Mouse (Mus musculus) neural tube, embryonic 12.5 days (tissue): ENCODE data around the gene Taf9b. TPM values are rescaled to one million over a fixed set of nuclear protein-coding genes. Genes with fewer than 3 reads are reported as not detected.
A peak's percentile ranks its signal among the peaks of the same experiment; 100 is the strongest.

Experiments
- ATAC-seq: fragments of 200-750 bp; cut with Nextera tagmentation; 2 replicates; pipeline ENCODE4 v1.8.0; 2017; ENCODE audit warnings: low read depth, mild to moderate bottlenecking, moderate TSS enrichment, moderate library complexity; ENCODE audit not compliant: low FRiP score
- H3K27ac ChIP-seq: fragments of 300-500 bp; sonication (generic); 2 replicates; pipeline ENCODE4 v1.5.1; 2016
- H3K27me3 ChIP-seq: fragments of 300-500 bp; sonication (generic); replicated peaks from 2 replicates; pipeline ENCODE4 v1.6.1; 2016; ENCODE audit warnings: mild to moderate bottlenecking
- H3K36me3 ChIP-seq: fragments of 300-500 bp; sonication (generic); 2 replicates; pipeline ENCODE4 v1.6.1; 2016; ENCODE audit warnings: mild to moderate bottlenecking
- H3K4me1 ChIP-seq: fragments of 300-500 bp; sonication (generic); 2 replicates; pipeline ENCODE4 v1.6.1; 2016
- H3K4me2 ChIP-seq: fragments of 300-500 bp; sonication (generic); replicated peaks from 2 replicates; pipeline ENCODE4 v1.6.1; 2016; ENCODE audit warnings: mild to moderate bottlenecking
- H3K4me3 ChIP-seq: fragments of 300-500 bp; sonication (generic); 2 replicates; pipeline ENCODE4 v1.5.1; 2016
- H3K9ac ChIP-seq: fragments of 300-500 bp; sonication (generic); 2 replicates; pipeline ENCODE4 v1.6.1; 2016; ENCODE audit warnings: mild to moderate bottlenecking
- H3K9me3 ChIP-seq: fragments of 300-500 bp; sonication (generic); 2 replicates; pipeline ENCODE4 v1.6.1; 2016; ENCODE audit warnings: mild to moderate bottlenecking
- WGBS: fragments of 180-500 bp; shearing (Covaris S2); methylation state at CpG from one replicate; pipeline ENCODE4 v1.1.7; 2016; 5-methylcytosine and 5-hydroxymethylcytosine counted together
- polyA plus RNA-seq: library from polyadenylated mRNA; unstranded; fragments of >200 nt; fragmentation: Nextera tagmentation; extraction: Ambion mirVana; gene quantifications from 2 replicates; pipeline ENCODE4 v1.2.1, GENCODE M21; 2016

Taf9b gene
- polyA plus RNA-seq, 1 experiment from 2014 or later, result 13.2 TPM

DNA sequence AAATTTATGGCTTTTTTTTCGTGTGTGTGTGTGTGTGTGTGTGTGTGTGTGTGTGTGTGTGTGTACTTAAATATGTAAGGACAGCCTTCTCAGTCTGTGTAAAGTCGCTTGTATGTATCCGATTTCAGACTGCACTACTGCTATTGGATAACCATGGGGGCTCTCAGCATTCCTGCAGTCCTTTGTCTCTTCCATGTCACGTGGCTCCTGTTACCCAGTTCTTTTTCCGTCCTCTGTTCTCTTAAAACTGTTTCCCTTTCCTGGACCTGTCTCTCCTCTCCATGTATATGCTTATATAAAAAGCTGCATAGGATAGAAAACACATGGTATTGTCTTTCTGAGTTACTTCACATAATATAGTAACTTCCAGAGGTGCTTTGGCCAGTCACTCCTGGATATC lies 35.3 kb downstream of the Taf9b start:
- Histone ChIP-seq H3K27me3 (no peaks in the 10 kb centered on the region), H3K4me3 (no peak overlapping the region), H3K4me1 (no peaks in the 10 kb centered on the region; the same call in 1 of the 2 replicates), H3K36me3 (no peaks in the 10 kb centered on the region), H3K27ac (peak overlapping the region; percentile 15; the same call in 1 of the 2 replicates), H3K4me2 (peak overlapping the region; percentile 47), H3K9ac (no peak overlapping the region; the same call in 1 of the 2 replicates), H3K9me3 (no peaks in the 10 kb centered on the region)
- peak; percentile 32 for ATAC-seq
- WGBS, result 1% methylated on average over 5 of the region's 5 CpGs

DNA sequence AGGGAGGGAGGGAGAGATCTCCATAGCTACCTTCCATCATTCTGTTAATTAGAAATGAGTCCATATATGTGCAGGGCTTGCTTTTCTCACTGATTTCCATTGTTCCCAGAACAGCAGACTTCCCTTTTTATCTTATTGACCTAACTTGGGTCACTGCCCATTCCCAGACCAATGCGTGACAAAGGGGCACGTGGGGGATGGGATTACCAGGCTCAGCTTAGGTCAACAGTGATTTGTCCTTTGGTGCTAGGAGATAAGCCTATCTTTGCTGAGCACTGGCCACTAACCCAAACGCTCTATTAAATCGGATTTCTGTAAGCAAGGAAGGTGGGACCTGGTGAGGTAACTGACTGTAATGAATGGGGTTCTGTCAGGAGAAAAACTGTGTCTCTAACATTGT lies 36.7 kb downstream of the Taf9b start:
- WGBS, result 46% methylated on average over 4 of the region's 4 CpGs
- Histone ChIP-seq H3K4me2 (no peak overlapping the region), H3K36me3 (no peaks in the 10 kb centered on the region), H3K4me1 (no peaks in the 10 kb centered on the region; the same call in 1 of the 2 replicates), H3K27ac (no peak overlapping the region), H3K9ac (no peak overlapping the region), H3K27me3 (no peaks in the 10 kb centered on the region), H3K9me3 (no peaks in the 10 kb centered on the region), H3K4me3 (no peak overlapping the region)
- ATAC-seq, result no peak

DNA sequence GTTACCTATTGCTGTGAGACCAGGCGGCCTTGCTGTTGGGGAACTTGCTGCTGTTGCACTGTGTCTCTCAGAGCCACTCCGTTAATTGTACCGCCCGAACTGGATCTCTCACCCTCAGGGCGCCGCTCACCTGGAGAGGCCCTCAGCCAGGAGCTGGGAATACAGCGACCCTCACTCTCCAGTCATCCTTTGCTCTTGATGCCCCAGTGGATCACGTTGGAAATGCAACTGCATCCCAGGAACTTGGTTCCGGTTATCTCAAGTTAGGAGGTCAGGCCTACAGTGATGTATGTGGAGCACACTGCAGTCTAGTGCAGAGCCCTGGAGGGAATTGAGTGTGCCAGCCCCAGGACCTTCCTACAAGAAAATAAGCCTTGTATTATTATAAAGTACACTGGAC lies 44.6 kb downstream of the Taf9b start:
- no peaks in the 10 kb centered on the region for H3K4me1 ChIP-seq
- no peak overlapping the region for H3K4me2 ChIP-seq
- H3K4me3 ChIP-seq, result no peak overlapping the region
- H3K27me3 ChIP-seq, result no peaks in the 10 kb centered on the region
- no peak for ATAC-seq
- no peaks in the 10 kb centered on the region for H3K9me3 ChIP-seq
- no peak overlapping the region for H3K27ac ChIP-seq
- H3K36me3 ChIP-seq, result no peaks in the 10 kb centered on the region
- WGBS, result 55% methylated on average over 9 of the region's 9 CpGs
- H3K9ac ChIP-seq, result no peak overlapping the region

DNA sequence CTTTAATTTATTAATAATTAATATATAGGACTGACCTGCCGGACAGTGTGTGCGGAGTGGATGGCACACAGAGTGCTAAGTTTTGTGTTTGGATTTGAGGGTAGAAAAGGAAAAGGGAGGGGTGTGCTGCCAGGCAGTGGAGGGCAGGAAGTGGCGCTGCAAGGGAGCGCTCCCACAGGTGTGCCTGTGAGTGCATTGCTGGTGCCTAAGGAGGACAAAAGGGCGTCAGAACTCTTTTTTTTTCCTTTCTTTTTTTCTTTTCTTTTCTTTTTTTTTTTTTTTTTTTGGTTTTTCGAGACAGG lies 49.2 kb downstream of the Taf9b start:
- Histone ChIP-seq H3K4me1 (no peaks in the 10 kb centered on the region), H3K4me2 (peak overlapping the region; percentile 49), H3K36me3 (no peaks in the 10 kb centered on the region), H3K9me3 (no peaks in the 10 kb centered on the region), H3K27me3 (no peaks in the 10 kb centered on the region), H3K4me3 (no peak overlapping the region), H3K9ac (no peak overlapping the region), H3K27ac (no peak overlapping the region)
- WGBS, result 72% methylated on average over 5 of the region's 6 CpGs
- peak; percentile 18; the same call in 1 of the 2 replicates for ATAC-seq

DNA sequence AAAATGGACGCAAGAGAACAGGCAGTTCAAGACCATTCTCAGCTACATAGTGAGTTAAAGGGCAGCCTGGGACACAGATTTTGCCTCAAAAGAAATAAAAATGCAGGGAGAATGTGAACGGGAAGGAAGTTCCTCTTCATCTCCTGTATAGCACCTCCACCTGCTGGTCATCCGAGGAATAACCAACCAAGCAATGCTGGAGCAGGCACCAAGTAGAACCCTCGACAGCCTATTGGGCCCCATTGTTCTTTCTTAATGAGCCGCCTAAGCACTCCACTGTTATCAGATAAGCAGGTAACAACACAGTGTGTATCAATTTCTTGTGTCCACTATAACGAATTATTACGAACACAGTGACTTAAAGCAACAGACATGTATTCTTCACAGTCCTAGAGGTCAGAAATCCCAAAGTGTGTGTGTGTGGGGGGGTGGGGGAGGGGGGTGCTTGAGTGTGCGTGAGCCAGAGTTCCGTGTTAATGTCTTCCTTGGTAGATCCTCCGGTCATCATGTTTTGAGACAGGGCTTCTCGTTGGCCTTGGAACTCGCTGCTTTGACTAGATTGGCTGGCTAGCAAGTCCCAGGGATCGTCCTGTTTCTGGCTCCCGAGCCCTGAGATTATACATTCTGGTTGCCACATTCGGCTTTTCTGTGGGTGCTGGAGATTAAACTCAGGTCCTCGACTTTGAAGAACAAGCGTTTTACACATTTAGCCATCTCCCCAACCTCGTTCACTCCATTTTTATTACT lies 49.7 kb downstream of the Taf9b start:
- H3K9ac ChIP-seq, result no peak overlapping the region; the same call in 1 of the 2 replicates

DNA sequence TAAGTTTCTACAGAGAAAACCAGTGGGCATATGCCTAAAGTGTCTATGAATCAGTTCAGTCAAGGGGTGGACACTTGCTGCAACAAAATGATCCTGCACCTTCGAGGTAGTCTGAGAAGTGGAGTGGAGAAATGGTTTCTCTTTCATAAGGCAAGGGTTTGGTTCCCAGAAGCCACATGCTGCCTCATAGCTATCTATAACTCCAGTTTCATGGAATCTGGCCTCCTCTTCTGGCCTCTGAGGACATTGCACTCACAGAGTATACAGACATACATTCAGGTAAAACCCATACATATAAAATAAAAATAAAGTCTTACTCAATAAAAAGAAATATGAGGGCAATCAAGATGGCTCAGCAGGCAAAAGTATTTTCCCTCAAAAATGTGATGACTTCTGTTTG lies 55.9 kb downstream of the Taf9b start:
- H3K36me3 ChIP-seq, result no peaks in the 10 kb centered on the region
- no peak overlapping the region for H3K4me3 ChIP-seq
- H3K27me3 ChIP-seq, result no peaks in the 10 kb centered on the region
- H3K4me2 ChIP-seq, result no peak overlapping the region
- H3K27ac ChIP-seq, result no peak overlapping the region
- no peak overlapping the region for H3K9ac ChIP-seq
- 76% methylated on average over 1 of the region's 1 CpGs for WGBS
- no peaks in the 10 kb centered on the region for H3K4me1 ChIP-seq
- ATAC-seq, result no peak
- no peaks in the 10 kb centered on the region for H3K9me3 ChIP-seq

More for the DNA sequence above, 49.7 kb downstream of the Taf9b start:
- peak; percentile 92 for ATAC-seq
- Histone ChIP-seq H3K27me3 (no peaks in the 10 kb centered on the region), H3K4me3 (peak overlapping the region; percentile 20; the same call in 1 of the 2 replicates), H3K4me1 (no peaks in the 10 kb centered on the region), H3K9me3 (no peaks in the 10 kb centered on the region), H3K36me3 (no peaks in the 10 kb centered on the region), H3K27ac (no peak overlapping the region), H3K4me2 (peak overlapping the region; percentile 49)
- 36% methylated on average over 18 of the region's 18 CpGs for WGBS

DNA sequence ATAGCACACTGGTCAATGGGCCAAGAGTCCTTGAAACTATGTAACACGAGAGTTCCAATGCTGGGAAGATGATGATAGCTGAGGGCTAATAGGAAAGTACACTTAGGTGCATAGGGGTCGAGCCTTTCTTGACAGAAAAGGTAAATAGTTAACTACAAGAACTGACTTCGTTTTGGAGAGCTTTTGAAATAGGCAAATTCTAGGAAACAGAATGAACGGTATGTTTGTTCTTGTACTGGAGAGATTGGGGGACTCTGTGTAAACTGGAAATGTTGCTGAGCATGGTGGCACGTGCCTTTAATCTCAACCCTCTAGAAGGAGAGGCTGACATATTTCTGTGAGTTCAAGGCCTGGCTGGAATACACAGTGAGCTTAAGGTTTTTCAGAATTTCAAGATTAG lies 56.4 kb downstream of the Taf9b start:
- H3K9ac ChIP-seq, result no peak overlapping the region
- no peaks in the 10 kb centered on the region for H3K36me3 ChIP-seq
- no peak overlapping the region for H3K4me2 ChIP-seq
- H3K27me3 ChIP-seq, result no peaks in the 10 kb centered on the region
- no peaks in the 10 kb centered on the region for H3K9me3 ChIP-seq
- no peak for ATAC-seq
- H3K4me3 ChIP-seq, result no peak overlapping the region
- H3K4me1 ChIP-seq, result no peaks in the 10 kb centered on the region
- 81% methylated on average over 5 of the region's 5 CpGs for WGBS
- H3K27ac ChIP-seq, result no peak overlapping the region

DNA sequence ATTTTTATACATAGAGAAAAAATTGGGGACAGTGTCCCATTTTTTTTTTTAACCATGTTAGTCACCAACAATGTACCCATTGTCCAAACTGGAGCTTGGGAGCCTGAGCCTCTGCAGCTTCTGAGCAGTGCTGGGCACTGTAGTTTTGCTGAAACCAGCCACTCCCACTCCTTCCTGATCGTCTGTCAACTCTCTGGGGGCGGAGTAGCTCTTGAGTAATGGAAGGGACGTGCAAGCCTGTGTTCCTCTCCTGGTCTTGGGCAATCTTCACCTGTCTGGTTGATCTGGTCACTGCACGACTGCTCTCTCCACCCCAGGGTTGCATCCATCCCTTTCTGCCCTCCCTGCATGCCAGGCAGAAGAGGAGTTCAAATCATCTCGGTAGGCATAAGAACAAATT lies 57.0 kb downstream of the Taf9b start:
- no peaks in the 10 kb centered on the region for H3K36me3 ChIP-seq

More for the DNA sequence above, 57.0 kb downstream of the Taf9b start:
- H3K4me1 ChIP-seq, result no peaks in the 10 kb centered on the region
- H3K27me3 ChIP-seq, result no peaks in the 10 kb centered on the region
- H3K27ac ChIP-seq, result no peak overlapping the region
- 62% methylated on average over 5 of the region's 5 CpGs for WGBS
- no peak overlapping the region for H3K4me3 ChIP-seq
- H3K9me3 ChIP-seq, result no peaks in the 10 kb centered on the region
- no peak overlapping the region for H3K4me2 ChIP-seq
- no peak for ATAC-seq
- H3K9ac ChIP-seq, result no peak overlapping the region

Other genes starting within 250 kb of the Taf9b start
- gene Magt1, start 209.3 kb downstream of the Taf9b start, polyA plus RNA-seq, result 38.5 and 39.0 TPM in 2 replicates
- 319 and 331 TPM in 2 replicates for gene Cox7b, start 205.5 kb downstream of the Taf9b start, polyA plus RNA-seq
- gene Atp7a, start 193.9 kb downstream of the Taf9b start, polyA plus RNA-seq, result 24.3 and 25.1 TPM in 2 replicates
- 0.27 and 0.45 TPM in 2 replicates for gene Tlr13, start 78.0 kb downstream of the Taf9b start, polyA plus RNA-seq
- gene Pgk1, start 34.1 kb downstream of the Taf9b start, polyA plus RNA-seq, result 310 and 332 TPM in 2 replicates
- gene Fnd3c2, start 34.2 kb upstream of the Taf9b start, polyA plus RNA-seq, result not detected in 2 replicates